Mouse (Mus musculus) olfactory bulb, adult 2 months (tissue): ENCODE measurements around the gene Alox12. TPM values are rescaled to one million over a fixed set of nuclear protein-coding genes. Genes with fewer than 3 reads are reported as not detected.

ENCODE experiments used
- H3K27ac ChIP-seq: fragments of 200-500 bp; 2 replicates; pipeline ENCODE4 v1.5.1; 2012; ENCODE audit warnings: low read depth, low read length; ENCODE audit not compliant: insufficient read depth
- H3K4me1 ChIP-seq: fragments of 200-500 bp; 2 replicates; pipeline ENCODE4 v1.6.1; 2012; ENCODE audit warnings: low read length; ENCODE audit not compliant: control insufficient read depth, insufficient read depth
- H3K4me3 ChIP-seq: fragments of 200-500 bp; 2 replicates; pipeline ENCODE4 v1.5.1; 2012; ENCODE audit warnings: mild to moderate bottlenecking, low read depth, low read length, moderate library complexity; ENCODE audit not compliant: insufficient read depth
- CTCF ChIP-seq: fragments of 200-500 bp; IDR thresholded peaks from 2 replicates; pipeline ENCODE4 v1.5.1; 2012; ENCODE audit warnings: low read depth, mild to moderate bottlenecking, low read length, moderate library complexity; ENCODE audit not compliant: insufficient read depth
- POLR2A ChIP-seq: fragments of 200-500 bp; IDR thresholded peaks from 2 replicates; pipeline ENCODE4 v1.6.1; 2012; ENCODE audit warnings: mild to moderate bottlenecking, low read depth, low read length, moderate library complexity; ENCODE audit not compliant: insufficient read depth
- WGBS: fragments of 180-500 bp; shearing (Covaris S2); methylation state at CpG from one replicate; pipeline ENCODE4 v1.1.7; 2018; 5-methylcytosine and 5-hydroxymethylcytosine counted together
- polyA plus RNA-seq: library from polyadenylated mRNA; stranded (reverse); fragments of >200 nt; gene quantifications from 2 replicates; pipeline ENCODE4 v1.2.4, GENCODE M21; 2012; ENCODE audit warnings: low replicate concordance; ENCODE audit not compliant: missing spikeins, insufficient read depth, insufficient read length

Alox12 gene
- not detected in 2 replicates for polyA plus RNA-seq

DNA sequence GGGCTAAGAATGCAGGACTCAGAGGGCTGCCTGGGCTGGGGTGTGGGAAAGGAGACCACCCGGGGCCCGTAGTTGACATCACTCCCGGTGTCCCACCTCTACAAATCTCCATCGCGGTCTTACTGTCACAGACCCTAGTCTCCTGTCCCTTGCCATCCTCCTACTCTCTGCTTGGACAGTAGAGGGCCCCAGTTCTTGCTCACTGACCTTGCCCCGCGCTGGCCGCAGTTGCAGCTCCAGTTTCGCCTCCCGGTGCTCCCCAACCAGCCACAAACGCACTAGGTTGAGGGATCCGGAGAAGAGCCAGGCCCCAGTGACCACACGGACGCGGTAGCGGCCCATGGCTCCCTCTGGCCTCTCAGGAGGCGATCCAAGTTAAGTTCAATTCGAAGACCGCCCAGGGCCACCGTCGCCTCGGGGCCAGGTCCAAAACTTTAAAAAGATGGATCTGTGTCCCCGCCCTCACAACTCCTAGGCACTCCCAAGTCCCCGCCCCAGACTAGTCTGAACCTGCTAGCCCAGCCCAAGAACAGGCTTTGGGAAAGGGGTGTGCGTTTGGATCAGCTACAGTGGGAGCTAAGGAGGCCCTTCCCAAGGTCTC, at the start of gene Alox12:
TSS of gene Alox12 (minus strand) at position 423 of the 601 bp plus-strand sequence.
- Histone ChIP-seq H3K27ac (no peak within 1 kb of the TSS), H3K4me1 (peaks cover 15% of the 10 kb centered on the region), H3K4me3 (peak within 1 kb of the TSS; percentile 6)
- 3% methylated on average over 25 of the region's 25 CpGs for WGBS
- TF ChIP-seq CTCF (no peak), POLR2A (no peak)

GRCm38 (mm10) chr11:70302293-70302692, 47.1 kb upstream of the Alox12 start:
- 89% methylated on average over 4 of the region's 4 CpGs for WGBS
- Histone ChIP-seq H3K27ac (no peak overlapping the region), H3K4me3 (no peak overlapping the region), H3K4me1 (peaks cover 9% of the 10 kb centered on the region)
- TF ChIP-seq POLR2A, result no peak
- no peak for TF ChIP-seq CTCF

DNA sequence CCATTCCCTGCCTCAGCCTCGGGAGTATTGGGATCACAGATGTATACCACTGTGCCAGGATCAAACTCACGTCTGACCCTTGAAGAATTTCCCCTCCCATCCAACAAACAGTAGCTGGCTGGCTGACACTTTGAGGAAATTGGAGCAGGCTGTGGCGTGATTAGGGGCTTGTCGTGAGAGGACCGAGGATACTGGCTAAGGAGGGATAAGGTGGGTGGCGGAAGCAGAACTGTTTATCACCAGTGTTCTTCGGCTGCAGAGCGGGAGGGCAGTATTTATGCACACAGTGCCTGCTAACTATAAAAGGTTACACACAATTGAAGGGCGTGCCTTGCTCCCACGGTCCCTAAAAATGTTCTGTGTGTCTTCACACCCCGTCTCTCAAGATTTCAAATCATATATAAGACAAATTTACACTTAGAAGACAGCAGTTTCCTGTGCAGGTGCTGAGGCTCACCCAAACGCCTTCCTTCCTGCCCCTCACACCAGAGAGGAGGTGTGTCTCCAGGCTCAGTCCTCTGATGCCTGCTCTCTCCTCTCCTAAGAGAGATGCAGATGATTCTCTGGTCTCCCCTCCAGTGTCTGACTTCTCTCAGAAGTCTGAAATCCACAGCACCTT, 42.8 kb upstream of the Alox12 start:
- TF ChIP-seq POLR2A, result no peak
- no peak for TF ChIP-seq CTCF
- Histone ChIP-seq H3K4me1 (peaks cover 9% of the 10 kb centered on the region), H3K4me3 (no peak overlapping the region), H3K27ac (peak overlapping the region; percentile 21)
- 43% methylated on average over 12 of the region's 12 CpGs for WGBS

DNA sequence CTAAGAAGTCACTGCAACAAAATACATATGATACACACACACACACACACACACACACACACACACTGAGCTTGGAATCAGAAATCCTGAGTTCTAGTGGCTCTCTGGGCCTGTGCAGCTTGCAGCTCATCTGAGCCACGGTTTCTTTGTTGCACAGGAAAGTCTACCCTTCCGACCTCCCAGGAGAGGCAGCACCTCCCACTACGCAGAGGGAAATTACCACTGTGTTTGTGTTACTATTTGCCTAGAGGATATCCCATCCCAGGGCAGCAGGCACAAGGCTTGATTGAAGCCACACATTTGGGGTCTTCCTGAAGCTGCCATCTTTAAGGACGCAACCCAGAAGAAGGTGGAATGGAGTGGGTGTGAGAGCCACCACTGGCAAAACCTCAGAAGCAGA, 42.3 kb upstream of the Alox12 start:
- no peak overlapping the region for H3K4me3 ChIP-seq
- H3K27ac ChIP-seq, result peak overlapping the region; percentile 21; the same call in 1 of the 2 replicates
- H3K4me1 ChIP-seq, result peaks cover 9% of the 10 kb centered on the region
- 52% methylated on average over 4 of the region's 4 CpGs for WGBS
- TF ChIP-seq POLR2A (no peak), CTCF (no peak)

- no peak overlapping the region for H3K27ac ChIP-seq
- TF ChIP-seq CTCF (no peak), POLR2A (no peak)
- H3K4me3 ChIP-seq, result no peak overlapping the region
- 91% methylated on average over 6 of the region's 6 CpGs for WGBS
- peaks cover 9% of the 10 kb centered on the region for H3K4me1 ChIP-seq
Measured at GRCm38 (mm10) chr11:70293881-70294280, 38.7 kb upstream of the Alox12 start.

DNA sequence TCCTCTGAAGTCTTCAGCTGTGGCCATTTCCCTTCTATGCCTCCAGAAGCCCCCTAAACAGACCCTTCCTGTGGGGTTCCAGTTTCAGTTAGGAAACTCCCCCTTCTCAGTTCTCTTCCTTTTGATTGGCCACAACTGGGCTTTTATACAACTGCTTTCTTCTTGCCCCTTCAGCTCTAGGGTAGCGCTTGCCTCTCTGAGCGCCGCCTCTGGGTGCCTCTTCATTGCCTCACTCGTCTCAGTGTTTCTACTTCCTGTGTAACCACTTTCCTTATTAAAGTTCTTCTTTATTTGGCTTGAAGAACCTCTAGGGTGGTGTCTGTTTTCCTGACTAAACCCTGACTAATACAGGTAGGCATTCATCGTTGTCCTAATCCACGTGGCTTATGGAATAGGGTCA, 36.1 kb upstream of the Alox12 start:
- Histone ChIP-seq H3K4me3 (no peak overlapping the region), H3K27ac (no peak overlapping the region), H3K4me1 (no peaks in the 10 kb centered on the region)
- 83% methylated on average over 6 of the region's 6 CpGs for WGBS
- TF ChIP-seq POLR2A (no peak), CTCF (no peak)

DNA sequence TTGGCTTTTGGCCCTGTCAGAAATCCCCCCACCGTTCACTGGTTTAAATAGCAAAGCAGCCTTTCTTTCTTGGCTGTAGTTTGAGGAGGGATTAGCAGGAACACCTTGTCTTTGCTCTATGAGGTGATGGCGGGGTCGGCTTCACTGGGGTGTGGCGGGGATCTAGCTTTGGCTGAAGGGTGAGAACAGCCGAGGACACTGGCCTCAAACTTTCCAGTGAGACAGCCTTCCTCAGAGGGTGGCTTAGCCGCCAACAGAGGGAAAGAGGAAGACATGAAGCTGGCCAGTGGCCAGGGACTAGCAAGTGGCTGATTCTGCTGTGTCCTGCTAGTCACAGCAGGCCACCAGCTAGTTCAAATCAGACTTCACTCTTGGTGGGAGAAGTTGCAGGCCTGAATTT, 34.1 kb upstream of the Alox12 start:
- H3K4me3 ChIP-seq, result no peak overlapping the region
- TF ChIP-seq CTCF (no peak), POLR2A (no peak)
- no peak overlapping the region for H3K27ac ChIP-seq
- 43% methylated on average over 6 of the region's 6 CpGs for WGBS
- H3K4me1 ChIP-seq, result no peaks in the 10 kb centered on the region

- H3K4me3 ChIP-seq, result no peak overlapping the region
- 88% methylated on average over 10 of the region's 10 CpGs for WGBS
Measured at GRCm38 (mm10) chr11:70288102-70288501, 32.9 kb upstream of the Alox12 start.

DNA sequence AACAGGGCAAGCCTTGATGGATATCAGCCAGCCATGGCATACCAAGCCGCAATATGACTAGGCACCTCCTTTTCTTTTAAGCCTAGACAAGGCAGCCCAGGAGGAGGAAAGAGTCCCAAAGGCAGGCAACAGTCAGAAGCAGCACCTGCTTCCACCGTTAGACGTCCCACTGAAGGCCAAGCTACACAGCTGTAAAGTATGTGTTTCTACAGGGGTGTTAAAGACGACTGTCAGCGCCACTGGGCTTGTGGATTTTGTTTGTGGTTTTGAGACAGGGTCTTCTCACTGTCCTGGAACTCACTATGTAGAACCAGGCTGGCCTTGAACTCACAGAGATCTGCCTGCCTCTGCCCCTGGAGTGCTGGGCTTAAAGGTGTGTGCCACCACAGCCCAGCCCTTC, 30.5 kb upstream of the Alox12 start:
- 90% methylated on average over 5 of the region's 5 CpGs for WGBS
- TF ChIP-seq CTCF (no peak), POLR2A (no peak)
- H3K4me1 ChIP-seq, result no peaks in the 10 kb centered on the region
- no peak overlapping the region for H3K4me3 ChIP-seq
- H3K27ac ChIP-seq, result no peak overlapping the region

More at GRCm38 (mm10) chr11:70288102-70288501, 32.9 kb upstream of the Alox12 start:
- Histone ChIP-seq H3K27ac (no peak overlapping the region), H3K4me1 (no peaks in the 10 kb centered on the region)
- TF ChIP-seq CTCF, result no peak
- no peak for TF ChIP-seq POLR2A

- 62% methylated on average over 3 of the region's 3 CpGs for WGBS
- Histone ChIP-seq H3K4me1 (no peaks in the 10 kb centered on the region), H3K27ac (no peak overlapping the region), H3K4me3 (no peak overlapping the region)
- TF ChIP-seq CTCF (no peak), POLR2A (no peak)
Measured at GRCm38 (mm10) chr11:70284757-70285156, 29.6 kb upstream of the Alox12 start.
